Mouse (Mus musculus): ENCODE measurements around the gene Rasa3.

DNA sequence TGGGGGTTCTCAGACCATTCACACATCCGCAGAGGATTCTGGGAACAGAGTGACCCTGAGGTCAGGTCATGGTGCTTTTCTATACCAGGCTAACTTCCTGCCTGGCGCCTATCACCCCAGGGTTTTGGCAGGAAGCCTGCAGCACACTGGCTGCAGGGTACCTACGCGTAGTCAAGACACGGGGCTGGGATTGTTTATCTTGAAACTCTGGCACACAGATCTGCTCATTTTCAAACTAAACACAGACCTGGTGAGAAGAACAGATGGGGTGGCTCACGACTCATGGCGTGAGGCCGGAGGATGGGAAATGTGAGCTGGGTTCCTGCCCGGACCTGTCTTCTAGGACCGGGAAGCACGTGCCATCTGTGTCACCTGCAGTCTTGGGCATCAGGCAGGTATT lies 52.5 kb downstream of the Rasa3 start:
- TF ChIP-seq TBP (IDR thresholded peaks at IDR 0.05; ENCODE audit: low read depth, low read length) (no peak), EP300 (IDR thresholded peaks at IDR 0.05; ENCODE audit: low read depth in 1 of 2, low read length in 2 of 2) (no peak), POLR2AphosphoS5 (IDR thresholded peaks at IDR 0.05; ENCODE audit: borderline replicate concordance, low read depth, low read length) (no peak), CTCF (IDR thresholded peaks at IDR 0.05 in 2 of 3, conservative IDR thresholded peaks at IDR 0.05 in 1 of 3; ENCODE audit: control insufficient read depth in 1 of 3, insufficient read depth in 1 of 3, low read depth in 2 of 3, low read length in 3 of 3, poor library complexity in 1 of 3, severe bottlenecking in 1 of 3) (no peak), GATA1 (IDR thresholded peaks at IDR 0.05; ENCODE audit: low read depth, low read length) (no peak), CHD2 (IDR thresholded peaks at IDR 0.05; ENCODE audit: low read length) (no peak), USF1 (IDR thresholded peaks at IDR 0.05; ENCODE audit: low read depth, low read length) (no peak), ZNF384 (IDR thresholded peaks at IDR 0.05; ENCODE audit: low read depth, low read length) (no peak), MAZ (IDR thresholded peaks at IDR 0.05; ENCODE audit: low read depth, low read length) (no peak), POLR2A (IDR thresholded peaks at IDR 0.05; ENCODE audit: control insufficient read depth in 1 of 2, insufficient read depth in 1 of 2, low read depth in 1 of 2, low read length in 2 of 2, poor library complexity in 1 of 2) (no peak), RCOR1 (IDR thresholded peaks at IDR 0.05; ENCODE audit: low read depth, low read length) (no peak), MAFK (IDR thresholded peaks at IDR 0.05; ENCODE audit: borderline replicate concordance, low read depth, low read length) (no peak), NELFE (IDR thresholded peaks at IDR 0.05; ENCODE audit: low read depth, low read length) (no peak)

Measured in MEL (cell line).